Mouse (Mus musculus) forebrain, embryonic 13.5 days (tissue): ENCODE measurements around the gene Zfp689. TPM values are rescaled to one million over a fixed set of nuclear protein-coding genes. Genes with fewer than 3 reads are reported as not detected.
A peak's percentile ranks its signal among the peaks of the same experiment; 100 is the strongest.
"Not testable (repeated sequence)": the region's sequence is repeated elsewhere in the genome, so short reads cannot be mapped to it uniquely, and the experiment has no call there.

ENCODE experiments used
- ATAC-seq: fragments of 200-750 bp; cut with Nextera tagmentation; 2 replicates; pipeline ENCODE4 v1.8.0; 2017
- H3K27ac ChIP-seq: fragments of 300-500 bp; sonication (generic); 2 replicates; pipeline ENCODE4 v1.5.1; 2015; ENCODE audit warnings: inconsistent platforms, mild to moderate bottlenecking, moderate library complexity
- H3K27me3 ChIP-seq: fragments of 300-500 bp; sonication (generic); 2 replicates; pipeline ENCODE4 v1.6.1; 2015; ENCODE audit warnings: mild to moderate bottlenecking, inconsistent platforms
- H3K36me3 ChIP-seq: fragments of 300-500 bp; sonication (generic); 2 replicates; pipeline ENCODE4 v1.6.1; 2015; ENCODE audit warnings: mild to moderate bottlenecking, inconsistent platforms; ENCODE audit not compliant: poor library complexity, severe bottlenecking
- H3K4me1 ChIP-seq: fragments of 300-500 bp; sonication (generic); 2 replicates; pipeline ENCODE4 v1.6.1; 2015; ENCODE audit warnings: inconsistent platforms
- H3K4me2 ChIP-seq: fragments of 300-500 bp; sonication (generic); 2 replicates; pipeline ENCODE4 v1.6.1; 2015; ENCODE audit warnings: inconsistent platforms, mild to moderate bottlenecking, moderate library complexity
- H3K4me3 ChIP-seq: fragments of 300-500 bp; sonication (generic); 2 replicates; pipeline ENCODE4 v1.5.1; 2015; ENCODE audit warnings: mild to moderate bottlenecking, inconsistent platforms
- H3K9ac ChIP-seq: fragments of 300-500 bp; sonication (generic); 2 replicates; pipeline ENCODE4 v1.6.1; 2015; ENCODE audit warnings: mild to moderate bottlenecking, inconsistent platforms
- H3K9me3 ChIP-seq: fragments of 300-500 bp; sonication (generic); replicated peaks from 2 replicates; pipeline ENCODE4 v1.6.1; 2016; ENCODE audit warnings: inconsistent platforms
- WGBS: fragments of 180-500 bp; shearing (Covaris S2); methylation state at CpG from one replicate; pipeline ENCODE4 v1.1.7; 2015; 5-methylcytosine and 5-hydroxymethylcytosine counted together
- polyA plus RNA-seq: library from polyadenylated mRNA; unstranded; fragments of >200 nt; fragmentation: Nextera tagmentation; extraction: Ambion mirVana; gene quantifications from 2 replicates; pipeline ENCODE4 v1.2.1, GENCODE M21; 2015

The Zfp689 gene
- polyA plus RNA-seq, 1 experiment from 2014 or later, result 16.6 TPM

DNA sequence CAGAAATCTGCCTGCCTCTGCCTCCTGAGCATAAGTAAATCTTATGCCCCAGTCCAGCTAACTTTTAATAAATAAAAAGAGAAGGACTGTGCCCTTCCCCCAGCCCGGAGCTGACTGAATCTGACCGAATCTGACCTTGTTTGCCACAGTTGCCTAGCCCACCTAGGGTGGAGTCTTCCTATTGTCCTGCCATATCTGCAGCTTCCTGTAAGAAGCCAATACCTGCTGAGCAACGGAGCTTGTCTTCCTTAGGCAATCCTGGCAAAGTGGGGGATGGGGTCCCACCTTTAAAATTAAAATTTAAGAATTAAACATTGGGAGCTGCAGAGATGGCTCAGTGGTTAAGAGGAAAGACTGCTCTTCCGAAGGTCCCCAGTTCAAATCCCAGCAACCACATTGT lies 17.6 kb upstream of the Zfp689 start:
- no peaks in the 10 kb centered on the region for H3K9me3 ChIP-seq
- no peak overlapping the region for H3K9ac ChIP-seq
- WGBS, result 100% methylated on average over 4 of the region's 4 CpGs
- H3K4me2 ChIP-seq, result no peak overlapping the region
- H3K36me3 ChIP-seq, result peaks cover 45% of the 10 kb centered on the region
- H3K27me3 ChIP-seq, result no peaks in the 10 kb centered on the region
- ATAC-seq, result no peak
- H3K4me1 ChIP-seq, result peaks cover 11% of the 10 kb centered on the region
- no peak overlapping the region for H3K4me3 ChIP-seq
- H3K27ac ChIP-seq, result no peak overlapping the region

DNA sequence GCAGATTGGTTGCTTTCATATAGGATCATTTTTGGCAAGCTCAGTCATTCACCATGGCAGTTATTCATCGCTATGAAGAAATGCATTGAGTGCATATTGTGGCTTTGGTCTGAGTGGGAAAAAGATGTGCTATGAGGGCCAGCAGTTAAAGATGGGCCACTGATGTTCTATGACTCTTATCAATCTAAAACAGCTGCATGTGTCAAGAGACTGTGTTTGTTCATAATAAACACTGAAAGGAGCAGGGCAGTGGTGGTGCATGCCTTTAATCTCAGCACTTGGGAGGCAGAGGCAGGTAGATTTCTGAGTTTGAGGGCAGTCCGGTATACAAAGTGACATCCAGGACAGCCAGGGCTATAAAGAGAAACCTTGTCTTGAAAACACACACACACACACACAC lies 16.7 kb upstream of the Zfp689 start:
- peaks cover 11% of the 10 kb centered on the region for H3K4me1 ChIP-seq
- not testable (repeated sequence) for H3K27ac ChIP-seq, H3K9ac ChIP-seq, H3K9me3 ChIP-seq, ATAC-seq, H3K27me3 ChIP-seq, H3K4me3 ChIP-seq, H3K4me2 ChIP-seq
- WGBS, result 97% methylated on average over 2 of the region's 2 CpGs
- H3K36me3 ChIP-seq, result peaks cover 54% of the 10 kb centered on the region

DNA sequence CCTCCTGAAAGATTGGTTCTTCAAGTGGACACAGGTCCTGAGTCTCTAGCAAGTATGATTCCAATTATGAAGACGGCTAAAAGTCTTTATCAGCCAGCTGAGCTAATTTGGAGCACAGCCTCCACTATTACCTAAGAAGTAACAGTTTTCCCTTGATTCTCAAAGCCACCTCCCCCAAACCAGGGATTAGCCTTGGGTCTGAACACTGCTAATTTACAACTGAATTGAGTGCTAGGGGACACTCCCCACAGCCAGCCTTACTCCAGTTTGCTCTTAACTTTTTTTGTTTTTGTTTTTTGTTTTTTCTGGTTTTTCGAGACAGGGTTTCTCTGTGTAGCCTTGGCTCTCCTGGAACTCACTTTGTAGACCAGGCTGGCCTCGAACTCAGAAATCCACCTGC lies 16.2 kb upstream of the Zfp689 start:
- no peak for ATAC-seq
- H3K4me3 ChIP-seq, result no peak overlapping the region
- H3K27ac ChIP-seq, result no peak overlapping the region
- H3K36me3 ChIP-seq, result peaks cover 59% of the 10 kb centered on the region
- WGBS, result 89% methylated on average over 3 of the region's 3 CpGs
- no peak overlapping the region for H3K9ac ChIP-seq
- H3K9me3 ChIP-seq, result no peaks in the 10 kb centered on the region
- peaks cover 11% of the 10 kb centered on the region for H3K4me1 ChIP-seq
- no peak overlapping the region for H3K4me2 ChIP-seq
- no peaks in the 10 kb centered on the region for H3K27me3 ChIP-seq

DNA sequence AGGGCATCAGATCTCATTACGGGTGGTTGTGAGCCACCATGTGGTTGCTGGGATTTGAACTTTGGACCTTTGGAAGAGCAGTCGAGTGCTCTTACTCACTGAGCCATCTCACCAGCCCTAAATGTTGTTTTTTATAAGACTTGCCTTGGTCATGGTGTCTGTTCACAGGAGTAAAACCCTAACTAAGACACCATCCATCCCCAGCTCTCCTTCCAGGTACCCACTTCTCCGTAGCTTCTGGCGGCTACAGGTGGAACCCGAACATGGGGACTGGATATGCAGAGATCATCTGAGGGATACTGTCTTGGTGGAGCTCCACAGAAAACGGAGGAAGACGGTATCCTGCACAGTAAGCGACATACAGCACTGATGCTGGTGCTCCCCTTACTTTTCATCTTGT lies 10.4 kb upstream of the Zfp689 start, which contains the start of gene Prr14:
Prr14 (plus strand) TSS at position 301 of the 400 bp plus-strand sequence.
- not testable (repeated sequence) for ATAC-seq, H3K4me3 ChIP-seq
- 95% methylated on average over 8 of the region's 8 CpGs for WGBS

DNA sequence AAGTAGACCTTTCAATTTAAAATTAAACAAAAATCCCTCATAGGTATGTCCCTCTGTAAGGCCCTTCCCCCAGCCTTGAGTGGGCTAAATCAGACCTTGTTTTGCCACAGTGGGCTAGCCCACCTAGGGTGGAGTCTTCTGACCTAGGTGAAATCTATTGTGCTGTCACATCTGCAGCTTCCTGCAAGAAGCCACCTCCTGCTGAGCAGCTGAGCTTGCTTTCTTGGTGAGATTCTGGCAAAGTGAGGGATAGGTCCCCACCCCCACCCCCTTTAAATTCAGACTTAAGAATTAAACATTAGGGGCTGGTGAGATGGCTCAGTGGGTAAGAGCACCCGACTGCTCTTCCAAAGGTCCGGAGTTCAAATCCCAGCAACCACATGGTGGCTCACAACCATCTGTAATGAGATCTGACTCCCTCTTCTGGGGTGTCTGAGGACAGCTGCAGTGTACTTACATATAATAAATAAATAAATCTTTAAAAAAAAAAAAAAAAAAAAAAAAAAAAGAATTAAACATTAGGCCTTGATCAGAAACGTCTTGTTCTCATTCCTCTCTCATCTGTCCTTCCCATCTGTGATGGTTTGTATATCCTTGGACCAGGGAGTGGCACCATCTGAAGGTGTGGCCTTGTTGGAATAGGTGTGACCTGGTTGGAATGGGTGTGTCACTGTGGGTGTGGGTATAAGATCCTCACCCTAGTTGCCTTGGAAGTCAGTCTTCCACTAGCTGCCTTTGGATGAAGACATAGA lies 9.6 kb upstream of the Zfp689 start:
- not testable (repeated sequence) for H3K27ac ChIP-seq, H3K4me2 ChIP-seq, H3K27me3 ChIP-seq, H3K9me3 ChIP-seq, H3K9ac ChIP-seq, ATAC-seq, H3K4me3 ChIP-seq, H3K4me1 ChIP-seq
- H3K36me3 ChIP-seq, result peaks cover 57% of the 10 kb centered on the region
- WGBS, result 88% methylated on average over 3 of the region's 3 CpGs

More for the DNA sequence above, 10.4 kb upstream of the Zfp689 start, which contains the start of gene Prr14:
- H3K4me2 ChIP-seq, H3K4me1 ChIP-seq, H3K27me3 ChIP-seq, H3K9ac ChIP-seq, H3K27ac ChIP-seq, H3K9me3 ChIP-seq: not testable (repeated sequence)
- peaks cover 55% of the 10 kb centered on the region for H3K36me3 ChIP-seq

DNA sequence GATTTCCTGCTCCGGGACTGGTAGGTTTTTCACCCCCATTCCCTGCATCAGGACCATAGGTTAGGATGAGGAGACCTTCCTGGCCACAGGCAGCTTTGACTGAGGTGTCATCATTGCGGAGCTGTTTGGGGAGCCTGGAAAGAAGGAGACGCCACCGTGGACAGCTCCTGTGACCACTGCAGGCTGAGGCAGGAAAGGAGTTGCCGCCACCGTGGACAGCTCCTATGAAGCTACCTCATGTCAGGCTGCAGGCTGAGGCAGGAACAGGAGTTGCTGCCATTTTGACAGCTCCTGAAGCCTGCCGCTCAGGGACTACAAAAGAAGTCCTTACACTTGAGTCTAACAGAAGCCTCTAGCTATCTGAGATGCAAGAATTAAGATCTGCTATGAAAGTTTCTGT lies 5.9 kb upstream of the Zfp689 start:
- 98% methylated on average over 7 of the region's 7 CpGs for WGBS
- no peak overlapping the region for H3K4me3 ChIP-seq

DNA sequence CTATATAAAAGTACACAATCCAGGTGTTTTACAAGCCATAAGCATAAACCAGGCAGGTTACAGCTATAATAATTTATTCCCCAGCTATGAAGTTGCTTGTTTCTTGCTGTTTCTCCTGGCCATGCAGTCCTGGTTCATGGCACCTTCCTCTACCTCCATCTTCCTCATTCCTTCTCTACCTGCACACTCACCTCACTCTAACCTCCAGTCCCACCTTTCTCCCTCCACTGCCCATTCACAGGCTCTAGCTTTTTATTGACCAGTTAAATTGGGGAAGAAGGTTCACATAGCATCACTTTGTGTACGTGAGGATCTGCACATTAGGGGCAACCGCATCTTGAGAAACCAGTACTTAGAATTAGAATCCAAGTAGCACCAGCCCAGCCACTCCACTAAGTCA lies 4.1 kb upstream of the Zfp689 start:
- H3K4me2 ChIP-seq, result no peak overlapping the region

More for the DNA sequence above, 5.9 kb upstream of the Zfp689 start:
- Histone ChIP-seq H3K9ac (no peak overlapping the region), H3K27ac (no peak overlapping the region), H3K36me3 (peaks cover 46% of the 10 kb centered on the region), H3K4me2 (no peak overlapping the region), H3K9me3 (no peaks in the 10 kb centered on the region), H3K4me1 (peaks cover 32% of the 10 kb centered on the region), H3K27me3 (no peaks in the 10 kb centered on the region)
- no peak for ATAC-seq

DNA sequence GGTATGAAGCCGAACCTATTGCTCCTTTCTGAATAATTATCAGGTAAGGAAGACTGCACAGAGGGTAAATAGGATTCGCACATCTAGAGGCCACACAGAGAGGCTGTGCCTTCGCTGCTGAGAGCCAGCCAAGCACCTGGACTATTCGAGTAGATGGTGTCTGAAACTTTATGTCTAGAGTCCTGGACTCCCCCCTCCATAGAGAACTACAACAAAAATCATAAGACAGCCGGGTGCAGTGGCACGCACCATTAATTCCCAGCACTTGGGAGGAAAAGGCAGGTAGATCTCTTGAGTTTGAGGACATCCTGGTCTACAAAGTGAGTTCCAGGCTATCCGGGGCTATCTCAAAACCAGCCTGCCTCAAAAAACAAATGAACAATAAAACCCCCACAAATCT lies 1.0 kb upstream of the Zfp689 start:
- Histone ChIP-seq H3K9me3 (no peaks in the 10 kb centered on the region), H3K4me3 (peak overlapping the region; percentile 79), H3K9ac (peak overlapping the region; percentile 64), H3K27ac (0 out of 2 replicates have a peak overlapping the region, but pooled peaks have one; percentile 53), H3K36me3 (peaks cover 40% of the 10 kb centered on the region), H3K4me1 (peaks cover 44% of the 10 kb centered on the region), H3K4me2 (peak overlapping the region; percentile 69), H3K27me3 (no peaks in the 10 kb centered on the region)
- ATAC-seq, result no peak
- 76% methylated on average over 7 of the region's 7 CpGs for WGBS

More for the DNA sequence above, 4.1 kb upstream of the Zfp689 start:
- H3K27me3 ChIP-seq, result no peaks in the 10 kb centered on the region
- H3K27ac ChIP-seq, result no peak overlapping the region
- 94% methylated on average over 2 of the region's 2 CpGs for WGBS
- peaks cover 38% of the 10 kb centered on the region for H3K36me3 ChIP-seq
- H3K4me3 ChIP-seq, result no peak overlapping the region
- H3K9me3 ChIP-seq, result no peaks in the 10 kb centered on the region
- ATAC-seq, result no peak
- H3K9ac ChIP-seq, result no peak overlapping the region
- peaks cover 37% of the 10 kb centered on the region for H3K4me1 ChIP-seq

DNA sequence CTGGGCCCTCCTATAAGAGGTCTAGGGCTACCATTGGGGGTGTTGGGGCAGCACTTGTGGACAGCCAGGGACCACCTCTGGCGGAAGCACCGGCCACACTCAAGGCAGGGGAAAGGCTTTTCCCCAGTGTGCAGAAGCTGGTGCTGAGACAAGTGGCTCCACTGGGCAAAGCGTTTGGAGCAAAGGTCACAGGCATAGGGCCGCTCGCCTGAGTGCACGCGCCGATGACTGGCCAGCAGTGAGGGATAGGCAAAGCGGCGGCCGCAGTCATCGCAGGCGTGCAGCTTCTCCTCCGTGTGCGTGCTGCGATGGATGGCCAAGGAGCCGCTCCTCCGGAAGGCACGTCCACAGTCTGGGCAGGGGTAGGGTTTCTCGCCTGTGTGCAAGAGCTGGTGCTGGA lies 5.0 kb downstream of the Zfp689 start:
- Histone ChIP-seq H3K36me3 (peaks cover 61% of the 10 kb centered on the region), H3K4me3 (no peak overlapping the region), H3K9ac (no peak overlapping the region), H3K27ac (no peak overlapping the region), H3K4me2 (no peak overlapping the region), H3K9me3 (peaks cover under 1% of the 10 kb centered on the region; the same call in 1 of the 2 replicates), H3K4me1 (peaks cover 9% of the 10 kb centered on the region), H3K27me3 (no peaks in the 10 kb centered on the region)
- WGBS, result 86% methylated on average over 20 of the region's 20 CpGs
- no peak for ATAC-seq

DNA sequence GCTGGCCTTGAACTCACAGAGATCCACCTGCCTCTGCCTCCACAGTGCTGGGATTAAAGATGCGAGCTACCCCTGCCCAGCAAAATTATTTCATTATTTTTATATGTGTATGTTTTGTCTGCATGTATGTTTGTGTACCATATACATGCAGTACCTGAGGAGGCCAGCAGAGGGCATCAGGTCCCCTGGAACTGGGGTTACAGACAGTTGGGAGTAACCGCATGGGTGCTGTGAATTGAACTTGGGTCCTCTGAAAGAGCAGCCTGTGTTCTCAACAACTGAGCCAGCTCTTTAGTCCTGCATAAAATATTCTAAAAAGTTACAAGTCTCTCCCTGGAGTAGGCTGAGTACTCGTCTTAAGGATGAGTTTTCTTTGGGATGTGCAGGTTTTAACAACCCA lies 11.2 kb downstream of the Zfp689 start:
- H3K4me2 ChIP-seq, result no peak overlapping the region
- no peaks in the 10 kb centered on the region for H3K4me1 ChIP-seq
- no peak for ATAC-seq
- peaks cover 16% of the 10 kb centered on the region for H3K9me3 ChIP-seq
- H3K36me3 ChIP-seq, result peaks cover 17% of the 10 kb centered on the region
- H3K27ac ChIP-seq, result no peak overlapping the region
- H3K4me3 ChIP-seq, result no peak overlapping the region
- WGBS, result 89% methylated on average over 3 of the region's 3 CpGs
- H3K27me3 ChIP-seq, result no peaks in the 10 kb centered on the region
- H3K9ac ChIP-seq, result no peak overlapping the region

DNA sequence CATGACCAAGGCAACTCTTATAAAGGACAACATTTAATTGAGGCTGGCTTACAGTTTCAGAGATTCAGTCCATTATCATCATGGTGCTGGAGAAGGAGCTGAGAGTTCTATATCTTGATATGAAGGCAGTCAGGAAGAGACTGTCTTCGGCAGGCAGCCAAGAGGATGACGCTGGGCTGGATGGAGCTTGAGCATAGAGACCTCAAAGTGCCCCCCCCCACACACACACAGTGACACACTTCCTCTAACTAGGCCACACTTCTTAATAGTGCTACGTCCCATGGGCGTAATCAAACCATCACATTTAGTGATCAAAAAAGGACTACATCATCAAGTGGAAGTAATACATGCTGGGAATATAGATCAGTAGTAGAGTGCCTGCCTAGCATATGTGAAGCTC lies 13.8 kb downstream of the Zfp689 start:
- Histone ChIP-seq H3K4me2 (no peak overlapping the region), H3K9me3 (peaks cover 16% of the 10 kb centered on the region), H3K9ac (no peak overlapping the region), H3K4me3 (no peak overlapping the region), H3K27me3 (no peaks in the 10 kb centered on the region), H3K27ac (no peak overlapping the region), H3K36me3 (no peaks in the 10 kb centered on the region), H3K4me1 (no peaks in the 10 kb centered on the region)
- WGBS, result 84% methylated on average over 4 of the region's 4 CpGs
- ATAC-seq, result no peak

DNA sequence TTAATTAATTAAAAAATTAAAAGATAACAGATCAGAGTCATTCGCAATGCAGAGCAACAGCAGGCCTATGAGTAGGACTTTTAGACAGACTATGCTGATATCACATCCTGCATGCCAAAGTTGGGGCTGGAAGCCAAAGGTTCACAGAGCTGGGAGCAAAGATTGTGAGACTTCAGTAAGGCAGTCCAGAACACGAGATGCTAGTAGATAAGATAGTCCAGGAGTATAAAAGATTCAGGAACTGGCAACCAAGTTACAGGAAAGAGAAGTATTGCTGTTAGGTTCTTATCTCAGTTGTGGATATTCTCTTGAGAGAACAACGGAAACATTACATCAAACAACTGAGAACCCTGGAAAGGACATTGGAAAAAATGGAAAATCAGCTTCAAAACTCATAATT lies 22.6 kb downstream of the Zfp689 start:
- Histone ChIP-seq H3K4me3 (no peak overlapping the region), H3K27ac (no peak overlapping the region), H3K27me3 (peaks cover 19% of the 10 kb centered on the region), H3K4me1 (peaks cover 7% of the 10 kb centered on the region), H3K9ac (no peak overlapping the region), H3K36me3 (no peaks in the 10 kb centered on the region), H3K9me3 (no peaks in the 10 kb centered on the region), H3K4me2 (no peak overlapping the region)
- ATAC-seq, result no peak
- 75% methylated on average over 3 of the region's 3 CpGs for WGBS

DNA sequence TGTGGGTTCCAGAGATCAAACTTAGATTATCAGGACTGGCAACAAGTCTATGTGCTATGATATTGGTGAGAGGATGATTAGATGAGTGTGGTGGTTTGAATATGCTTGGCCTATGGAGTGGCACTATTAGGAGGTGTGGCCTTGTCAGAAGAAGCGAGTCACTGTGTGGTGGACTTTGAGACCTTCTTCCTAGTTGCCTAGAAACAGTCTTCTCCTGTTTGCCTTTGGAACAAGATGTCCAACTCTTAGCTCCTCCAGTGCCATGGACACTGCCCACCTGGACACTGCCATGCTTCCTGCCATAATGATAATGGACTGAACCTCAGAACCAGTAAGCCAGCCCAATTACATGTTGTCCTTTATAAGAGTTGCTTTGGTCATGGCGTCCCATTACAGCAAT lies 23.0 kb downstream of the Zfp689 start:
- H3K36me3 ChIP-seq, result no peaks in the 10 kb centered on the region
- no peak overlapping the region for H3K9ac ChIP-seq
- H3K4me1 ChIP-seq, result peaks cover 12% of the 10 kb centered on the region
- 83% methylated on average over 2 of the region's 2 CpGs for WGBS
- no peaks in the 10 kb centered on the region for H3K9me3 ChIP-seq
- H3K4me2 ChIP-seq, result no peak overlapping the region
- peaks cover 19% of the 10 kb centered on the region for H3K27me3 ChIP-seq
- H3K4me3 ChIP-seq, result no peak overlapping the region
- no peak overlapping the region for H3K27ac ChIP-seq
- ATAC-seq, result no peak
